Mouse (Mus musculus) liver, embryonic 14.5 days (tissue): Measurements from ENCODE around the gene Homer2.

Experiments used
- CTCF ChIP-seq: IDR thresholded peaks from 2 replicates; pipeline ENCODE4 v1.5.1; 2016; ENCODE audit warnings: antibody characterized with exemption, low read depth, control low read depth
- EP300 ChIP-seq: IDR thresholded peaks from 2 replicates; pipeline ENCODE4 v1.6.1; 2016; ENCODE audit warnings: antibody characterized with exemption, low read depth

GRCm38 (mm10) chr7:81657631-81658347 lies 49.5 kb downstream of the Homer2 start:
- TF ChIP-seq CTCF (no peak), EP300 (no peak)
